Mouse (Mus musculus) layer of hippocampus, adult 11-12 months (tissue): ENCODE results near the gene Bsdc1.
A peak's percentile ranks its signal among the peaks of the same experiment; 100 is the strongest.

Experiments used
- DNase-seq: peaks from one replicate; pipeline ENCODE4 v3.0.0; 2022; ENCODE audit warnings: low spot score

Bsdc1 gene

DNA sequence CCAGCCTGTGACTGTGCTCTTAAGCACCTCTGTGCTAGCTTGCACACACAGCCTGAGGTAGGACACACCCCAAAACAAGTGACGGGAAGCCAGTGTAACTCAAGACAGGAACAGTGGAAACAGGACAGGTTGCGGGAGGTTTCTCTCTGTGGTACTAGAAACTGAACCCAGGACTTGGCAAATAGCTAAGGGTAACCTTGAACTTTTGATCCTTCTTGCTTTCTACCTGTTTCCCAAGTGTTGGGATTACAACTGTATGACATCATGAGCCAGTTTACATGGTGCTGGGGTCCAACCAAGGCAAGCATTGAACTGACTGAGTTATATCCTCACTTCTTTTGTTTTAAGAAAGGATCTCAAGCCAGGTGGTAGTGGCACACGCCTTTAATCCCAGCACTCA, 18.5 kb downstream of the Bsdc1 start:
- DNase-seq: no peak

DNA sequence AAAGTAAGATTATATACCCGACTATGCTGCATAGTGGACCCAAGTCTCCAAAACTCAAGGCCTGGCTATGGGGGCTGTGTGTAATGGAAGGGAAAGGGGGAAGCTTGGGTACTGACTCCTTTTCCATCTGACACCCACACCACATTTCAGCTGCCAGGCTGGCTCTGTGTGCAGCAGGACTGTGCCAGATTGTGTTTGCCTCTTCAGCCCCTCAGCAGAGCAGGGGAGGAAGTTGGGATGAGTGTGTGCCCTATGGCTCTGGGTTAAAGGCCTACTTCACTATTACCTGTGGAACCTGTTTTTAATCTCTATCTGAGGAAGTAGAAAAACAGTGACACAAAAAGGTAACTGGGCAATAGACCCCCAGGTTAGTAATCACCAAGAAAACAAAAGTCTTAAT, 19.7 kb downstream of the Bsdc1 start:
- DNase-seq: peak; percentile 50

DNA sequence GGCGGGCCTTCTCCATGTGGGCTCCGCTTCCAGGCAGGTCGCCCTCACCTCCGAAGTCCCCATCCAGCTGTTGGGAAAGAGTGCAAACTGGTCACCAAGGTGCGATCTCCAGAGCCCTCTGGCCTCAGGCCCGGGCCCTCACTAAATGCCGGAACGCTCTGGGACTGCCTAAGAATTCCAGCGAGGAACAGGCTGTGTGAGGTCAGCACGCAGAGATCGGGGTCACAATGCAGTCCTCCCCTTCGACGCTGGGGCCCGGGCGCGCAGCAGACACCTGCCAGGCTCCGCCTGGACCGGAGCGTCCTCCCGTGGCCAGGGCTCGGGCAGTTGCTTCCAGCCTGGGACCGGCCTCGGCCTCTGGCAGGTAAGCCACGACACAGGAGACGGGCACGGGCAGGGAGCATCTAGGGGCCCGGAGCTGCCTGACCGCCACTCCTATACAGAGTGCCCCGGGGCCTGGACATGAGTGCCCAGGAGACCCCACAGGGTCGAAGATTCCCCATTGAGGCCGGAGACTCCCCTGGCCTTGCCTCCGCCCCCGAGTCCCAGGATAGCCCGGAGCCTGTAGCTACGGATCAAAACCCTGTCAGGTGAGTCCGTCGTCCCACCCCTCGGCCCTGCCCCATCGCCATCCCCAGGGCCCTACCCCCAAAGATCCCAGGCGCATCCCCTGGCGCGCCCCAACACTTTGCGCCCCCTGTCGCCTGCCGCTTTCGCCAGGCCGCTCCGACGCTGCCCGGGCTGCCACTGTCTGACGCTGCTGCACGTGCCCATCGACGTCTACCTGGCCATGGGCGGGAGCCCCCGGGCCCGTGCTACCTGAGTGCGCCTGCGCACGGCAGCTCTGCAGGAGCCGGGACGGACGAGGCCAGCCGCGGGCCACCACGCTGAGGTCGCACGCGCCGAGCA, 29.8 kb downstream of the Bsdc1 start, which contains the start of the genes Tssk3 and Fam229a:
Tssk3 (minus strand) TSS at position 51 of the 909 bp plus-strand sequence.
Fam229a (plus strand) TSS at position 219 of the 909 bp plus-strand sequence.
- DNase-seq: no peak

DNA sequence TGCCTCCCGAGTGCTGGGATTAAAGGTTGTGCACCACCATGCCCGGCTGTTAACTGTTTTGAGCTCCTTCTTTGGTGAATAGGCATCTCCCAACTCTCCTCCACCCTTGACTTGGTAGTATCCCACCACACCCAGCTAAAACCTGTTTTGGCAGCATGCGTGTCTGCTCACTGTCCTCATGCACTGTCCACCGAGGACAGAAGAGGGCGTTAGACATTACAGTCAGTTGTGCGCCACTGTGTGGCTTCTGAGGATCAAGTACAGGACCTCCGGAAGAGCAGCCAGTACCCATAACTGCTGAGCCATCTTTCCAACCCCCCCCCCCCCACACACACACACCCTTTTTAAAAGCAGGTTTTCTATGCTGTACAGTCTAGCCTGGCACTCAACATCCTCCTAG, 33.3 kb downstream of the Bsdc1 start:
- DNase-seq: no peak

DNA sequence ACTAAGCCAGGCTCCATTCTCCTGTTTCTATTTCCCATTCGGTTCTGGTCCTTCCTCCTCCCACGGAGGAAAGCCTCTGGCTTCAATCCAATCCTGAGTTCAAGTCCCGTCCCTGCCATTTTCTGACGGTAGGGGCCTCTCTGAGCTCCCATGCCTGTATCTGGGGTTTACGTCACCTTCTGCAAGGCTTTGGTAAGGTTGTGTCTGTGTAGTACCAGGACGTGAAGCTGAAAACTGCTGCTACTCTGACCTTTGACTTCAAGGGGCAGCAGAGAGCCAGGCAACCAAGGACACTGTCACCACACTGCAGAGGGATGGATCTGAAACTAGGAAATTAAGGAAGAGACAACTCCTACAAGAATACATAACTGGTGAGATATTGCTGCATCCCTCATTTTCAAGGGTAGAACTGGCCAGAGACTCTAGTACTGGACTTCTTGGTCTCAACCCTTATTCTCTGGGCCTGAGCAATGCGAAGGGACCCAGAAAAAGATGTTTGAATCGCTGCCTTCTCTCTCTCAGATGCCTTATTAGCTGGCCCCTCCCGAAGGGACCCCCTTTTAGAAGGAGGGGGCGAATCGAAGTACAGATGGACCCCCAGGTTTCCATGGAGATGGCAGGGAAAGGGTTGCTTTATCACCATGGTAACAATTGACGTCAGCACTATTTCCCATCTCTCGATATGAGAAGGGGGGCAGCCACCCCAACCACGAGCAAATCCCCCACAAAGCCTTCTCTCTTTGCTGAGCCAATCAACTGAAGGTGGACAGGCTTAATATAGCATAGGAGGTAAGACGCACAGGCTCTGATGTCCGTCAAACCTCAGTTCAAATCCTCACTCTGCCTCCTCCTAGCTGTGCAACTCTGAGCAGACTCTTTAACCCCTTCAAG, 34.5 kb downstream of the Bsdc1 start:
- peak; percentile 56 for DNase-seq

DNA sequence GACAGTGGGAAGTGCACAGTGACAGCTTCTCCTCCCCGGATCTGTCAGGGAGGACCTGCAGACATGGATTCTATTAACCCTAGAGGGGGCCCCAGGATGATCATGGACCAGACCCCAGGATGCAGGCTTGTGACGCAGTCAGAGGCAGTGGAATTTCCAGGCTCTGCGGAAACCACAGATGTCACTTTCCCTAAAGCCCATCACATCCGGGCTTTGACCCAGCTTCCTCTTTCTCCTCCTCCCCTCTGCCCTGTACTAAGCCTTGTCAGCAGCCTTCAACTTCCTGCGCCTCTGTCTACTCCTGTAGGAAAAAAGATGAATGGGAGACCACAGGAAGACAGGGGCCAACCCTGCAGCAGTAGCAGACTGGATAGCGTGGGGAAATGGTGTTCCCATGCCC, 35.2 kb downstream of the Bsdc1 start:
- DNase-seq: no peak

DNA sequence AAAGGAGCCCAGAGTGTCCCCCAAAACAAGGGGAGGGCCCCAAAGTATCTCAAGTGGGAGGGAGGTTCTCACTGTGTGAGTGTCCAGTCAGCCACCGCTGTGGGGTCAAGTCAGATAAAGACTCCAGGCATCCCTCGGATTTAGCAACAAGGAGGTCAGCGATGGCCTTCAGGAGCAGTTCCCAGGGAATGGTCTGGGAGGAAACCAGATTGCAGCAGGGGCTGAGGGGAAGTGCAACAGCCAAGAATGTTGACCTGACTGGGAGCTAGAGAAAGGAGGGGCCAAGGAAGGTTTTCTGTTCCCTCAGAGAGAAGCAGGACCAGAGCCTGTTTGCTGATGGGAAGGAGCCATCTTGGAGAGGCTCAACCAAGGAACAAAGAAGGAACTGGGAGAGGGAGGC, 37.6 kb downstream of the Bsdc1 start:
- DNase-seq: no peak

DNA sequence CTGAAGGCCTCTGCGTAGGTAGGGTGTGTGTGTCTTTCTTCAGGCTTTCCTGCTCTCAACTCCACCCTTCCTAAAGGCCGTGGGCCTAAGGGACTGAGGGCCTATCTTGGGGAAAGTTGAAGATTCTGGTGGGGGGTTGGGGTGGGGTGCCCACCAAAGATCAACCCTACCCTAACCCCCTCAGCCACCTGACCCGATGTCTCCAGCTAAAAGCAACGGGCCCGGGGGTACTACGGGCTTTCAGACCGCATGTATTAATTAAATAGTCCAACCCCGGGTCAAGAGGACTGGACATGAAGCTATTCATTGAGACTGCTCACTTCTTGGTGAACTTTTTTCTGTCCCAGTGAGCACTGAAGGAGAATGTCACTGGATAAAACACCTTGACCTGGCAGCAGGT, 38.6 kb downstream of the Bsdc1 start:
- DNase-seq: no peak

DNA sequence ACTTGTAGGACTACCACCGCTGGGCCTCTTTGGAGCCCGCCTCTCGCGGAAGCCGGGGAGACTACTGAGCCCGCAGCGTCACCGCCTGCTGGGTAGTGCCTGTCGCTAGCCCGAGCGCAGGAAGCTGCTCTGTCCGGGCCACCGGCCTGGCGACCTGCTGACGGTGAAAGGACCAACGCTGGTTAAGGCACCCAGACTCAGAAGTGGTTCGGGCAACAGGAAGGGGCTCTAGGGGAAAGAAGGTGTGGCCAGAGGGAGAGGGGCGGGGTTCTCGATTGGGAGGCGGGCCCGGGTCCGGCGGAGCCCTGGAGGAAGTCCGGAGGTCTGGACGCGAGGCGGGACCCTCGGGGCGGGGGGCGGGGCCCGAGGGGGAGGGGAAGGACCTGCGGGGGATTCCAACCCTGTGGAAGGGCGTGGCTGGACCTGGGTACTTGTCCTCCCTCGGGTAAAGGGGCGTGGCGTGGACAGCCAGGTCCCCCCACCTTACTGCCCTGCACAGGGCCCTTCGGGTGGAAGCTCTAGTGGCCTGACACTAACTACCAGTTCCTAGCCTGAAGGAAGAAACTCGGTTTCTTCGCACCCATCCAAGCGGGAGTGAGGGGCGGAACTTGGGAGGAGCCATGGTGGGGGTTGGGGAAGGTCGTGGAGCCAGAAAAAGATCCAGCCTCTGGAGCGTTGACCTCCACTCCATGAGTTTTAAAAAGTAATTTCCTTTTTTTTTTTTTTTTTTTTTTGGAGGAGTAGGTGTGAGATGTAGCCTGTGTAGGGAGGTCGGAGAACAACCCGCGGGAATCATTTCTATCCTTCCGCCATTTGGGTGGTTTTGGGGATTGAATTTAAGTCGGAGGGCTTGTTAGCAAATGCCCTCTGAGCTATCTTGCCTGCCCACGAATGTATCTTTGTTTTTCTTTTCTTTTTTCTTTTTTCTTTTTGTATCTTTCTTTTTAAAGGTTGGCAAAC, 39.5 kb downstream of the Bsdc1 start:
- peak; percentile 72 for DNase-seq

DNA sequence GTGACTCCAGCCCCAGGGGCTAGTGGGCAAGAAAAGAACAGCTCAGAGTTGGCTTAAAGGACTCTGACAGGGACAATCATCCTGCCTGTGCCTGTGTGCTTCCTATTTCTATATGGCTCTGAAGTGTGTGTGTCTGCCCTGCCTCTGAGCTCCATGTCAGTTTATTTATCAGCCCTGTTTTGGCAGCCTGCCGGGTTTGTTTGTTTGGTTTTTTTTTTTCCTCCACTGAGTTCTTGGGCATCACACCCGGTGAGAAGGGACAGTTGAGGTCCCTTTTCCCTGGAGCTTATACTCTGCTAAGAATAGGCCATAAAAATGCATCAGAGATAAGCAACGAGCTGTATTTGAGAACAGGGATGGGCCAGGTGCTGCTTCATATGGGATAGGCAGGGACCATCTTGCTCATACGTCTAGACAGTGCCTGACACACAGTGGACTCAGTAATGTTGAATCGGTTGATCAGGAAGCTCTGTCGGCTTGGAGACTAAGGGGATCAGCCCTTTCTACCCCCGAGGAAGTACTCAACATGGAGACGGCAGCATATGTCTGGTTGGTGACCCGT, 41.0 kb downstream of the Bsdc1 start:
- no peak for DNase-seq

DNA sequence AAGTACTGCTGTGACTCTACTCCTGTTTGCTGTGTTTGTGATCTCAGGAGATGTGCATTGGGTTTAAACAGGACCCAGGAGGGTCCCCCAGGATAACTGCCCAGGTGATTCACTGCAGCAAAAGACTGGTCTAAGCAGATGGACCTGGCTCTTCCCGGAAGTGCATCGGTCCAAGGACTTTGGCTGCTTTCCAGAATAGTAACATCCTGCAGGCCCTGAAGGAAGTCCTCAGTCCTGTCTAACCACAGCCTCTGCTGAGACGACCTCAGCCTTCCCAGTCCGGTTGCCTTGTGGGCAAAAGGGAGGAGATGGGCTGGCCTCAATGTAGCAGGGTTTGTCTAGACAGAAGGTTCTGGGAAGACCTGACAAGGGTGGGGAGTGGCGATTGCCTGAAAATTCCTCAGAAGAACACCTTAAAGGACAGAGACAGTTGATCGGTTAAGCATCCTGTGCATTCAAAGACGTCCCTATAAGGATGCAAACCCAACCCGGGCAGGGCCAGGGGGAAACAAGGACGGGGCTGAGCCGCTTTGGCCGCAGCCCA, 41.6 kb downstream of the Bsdc1 start:
- no peak for DNase-seq

DNA sequence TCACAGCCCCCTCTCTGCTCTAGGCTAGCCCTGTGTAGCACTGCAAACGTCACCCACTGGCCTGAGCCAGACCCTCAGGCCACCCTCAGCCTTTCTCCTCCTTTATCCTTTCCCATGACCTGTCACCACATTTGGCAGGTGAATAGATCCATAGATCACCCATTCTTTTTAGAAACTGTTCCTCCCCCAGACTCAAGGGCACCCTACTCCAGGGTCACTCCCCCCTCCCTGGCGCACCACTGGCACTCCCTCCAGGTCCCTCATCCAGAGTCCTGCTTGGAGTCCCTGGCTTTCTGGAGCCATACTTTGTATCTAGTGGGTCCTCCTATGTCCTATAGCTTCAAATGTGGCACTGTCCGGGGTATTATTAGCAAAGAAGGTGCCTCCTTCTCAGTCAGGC, 44.1 kb downstream of the Bsdc1 start:
- DNase-seq: no peak

DNA sequence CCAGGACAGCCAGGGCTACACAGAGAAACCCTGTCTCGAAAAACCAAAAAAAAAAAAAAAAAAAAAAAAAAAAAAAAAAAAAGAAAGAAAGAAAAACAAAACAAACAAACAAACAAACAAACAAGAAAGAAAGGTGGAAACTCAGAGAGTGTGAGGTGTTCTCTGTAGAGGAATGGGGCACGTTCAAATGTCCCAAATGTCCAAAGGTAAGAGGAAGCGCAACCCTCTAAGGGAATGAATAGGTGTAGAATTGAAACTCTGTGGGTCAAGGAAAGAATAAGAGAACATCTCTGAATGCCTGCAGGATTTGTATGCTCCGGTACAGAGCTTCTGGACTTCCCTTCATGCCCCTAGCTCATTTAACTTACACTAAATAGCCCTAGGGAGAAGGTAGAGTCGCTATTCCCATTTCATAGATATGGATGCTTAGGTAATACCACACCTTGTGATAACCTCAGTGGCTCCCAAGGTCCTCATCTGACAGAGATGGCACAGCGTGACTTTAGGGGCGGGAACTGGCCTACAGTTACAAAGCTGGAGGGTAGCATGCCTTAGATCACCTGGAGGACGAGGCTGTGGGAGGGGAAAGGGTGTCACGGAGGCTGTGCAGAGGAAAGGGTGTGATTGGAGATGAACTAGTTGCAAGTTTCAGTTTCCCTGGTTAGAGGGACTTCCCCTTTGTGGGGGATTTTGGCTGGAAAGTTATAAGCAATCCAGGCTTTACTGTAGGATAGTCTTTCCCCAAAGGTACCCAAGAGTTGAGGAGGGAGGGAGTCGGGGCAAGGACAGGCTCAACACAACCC, 46.3 kb downstream of the Bsdc1 start:
- no peak for DNase-seq

DNA sequence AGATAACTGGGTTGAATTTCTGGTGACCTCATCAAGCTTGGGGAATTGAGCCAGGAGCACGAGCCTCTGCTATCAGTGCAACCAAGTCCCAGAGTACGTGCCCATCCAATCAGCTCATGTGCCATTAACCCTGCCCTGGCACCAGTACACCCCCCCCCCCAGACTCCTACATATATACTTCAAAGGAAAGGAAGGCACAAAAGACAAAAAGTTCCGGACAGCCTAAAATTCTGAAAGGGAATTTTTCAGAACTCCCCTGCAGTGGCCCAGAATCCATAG, 46.8 kb downstream of the Bsdc1 start:
- DNase-seq: no peak

DNA sequence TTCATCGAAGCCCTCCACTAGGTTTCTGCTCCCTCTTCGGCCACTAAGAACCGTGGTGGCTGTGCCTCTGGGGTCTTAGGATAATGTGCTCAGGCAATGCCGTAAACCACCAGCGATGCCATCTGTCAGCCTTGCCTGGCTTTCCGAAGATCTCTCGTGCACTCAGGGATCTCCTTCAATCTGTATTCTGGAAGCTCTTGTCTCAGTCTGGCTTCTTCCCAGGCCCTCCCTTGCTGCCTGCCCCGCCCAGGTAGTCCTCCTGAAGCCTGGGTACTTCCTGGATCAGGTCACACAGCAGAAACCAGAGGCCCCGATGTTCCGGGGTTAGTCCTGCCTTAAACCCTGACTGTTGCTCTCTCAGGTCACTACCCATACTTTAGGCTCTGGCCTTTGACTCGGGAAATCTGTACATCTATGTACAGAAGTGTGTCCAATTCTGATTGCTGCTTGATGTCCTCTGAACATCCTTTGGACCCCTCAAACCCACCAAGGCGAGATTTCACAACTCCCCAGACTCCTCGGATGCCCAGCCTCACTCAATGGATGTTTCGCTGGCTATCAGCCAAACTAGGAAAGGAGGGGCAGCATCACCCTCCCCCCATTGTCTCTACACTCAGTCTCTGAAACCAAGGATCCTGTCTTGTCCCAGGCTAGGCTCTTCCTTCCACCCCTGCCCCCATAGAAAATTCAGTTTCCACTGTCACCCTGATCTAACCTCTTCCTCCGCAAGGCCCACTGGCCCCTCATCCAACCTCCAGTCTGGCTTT, 47.6 kb downstream of the Bsdc1 start:
- no peak for DNase-seq

DNA sequence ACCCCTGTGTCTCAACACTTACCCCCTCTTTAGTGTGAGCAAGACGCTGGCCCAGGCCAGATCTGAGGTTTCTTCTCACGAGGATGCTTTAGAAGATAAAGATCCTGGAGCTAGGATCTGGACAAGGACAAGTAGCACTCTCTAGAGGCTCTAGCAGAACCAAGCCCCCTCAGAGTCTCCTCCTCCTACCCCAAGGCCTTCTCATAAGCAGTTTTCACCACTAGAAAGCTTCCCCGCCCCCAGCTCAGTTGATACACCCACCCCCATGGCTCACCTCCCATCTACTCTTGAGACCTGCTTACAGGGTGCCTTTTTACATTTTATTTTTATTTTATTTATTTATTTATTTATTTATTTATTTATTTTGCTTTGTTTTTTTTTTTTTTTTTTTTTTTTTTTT, 48.3 kb downstream of the Bsdc1 start:
- no peak for DNase-seq

DNA sequence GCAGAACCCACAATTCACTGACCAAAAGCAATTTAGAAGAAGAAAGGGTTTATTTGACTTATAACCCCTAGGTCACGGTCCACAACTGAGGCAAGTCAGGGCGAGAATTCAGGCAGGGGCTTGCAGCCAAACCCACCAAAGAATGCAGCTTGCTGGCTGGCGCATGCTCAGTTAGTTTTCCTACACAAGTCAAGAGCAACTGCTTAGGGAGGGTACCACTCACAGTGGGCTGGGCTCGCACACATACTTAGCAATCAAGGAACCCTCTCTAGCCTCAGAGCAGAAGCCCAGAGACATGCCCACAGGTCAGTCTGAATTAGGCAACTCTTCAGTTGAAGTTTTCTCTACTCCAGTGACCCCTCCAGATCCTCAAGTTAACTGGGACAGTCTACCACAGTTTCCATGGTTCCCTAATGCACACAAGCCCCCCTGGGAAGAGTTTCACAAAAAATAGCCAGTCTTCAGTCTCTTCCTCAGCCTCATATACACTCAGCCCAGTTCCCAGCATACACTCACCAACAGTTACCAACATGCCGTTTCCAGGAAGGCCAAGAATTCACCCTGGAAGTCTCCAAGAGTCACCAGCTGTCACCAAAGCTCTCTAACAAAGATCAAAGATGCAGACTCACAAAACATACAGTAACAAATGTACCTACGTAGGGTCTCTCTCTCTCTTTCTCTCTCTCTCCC, 49.5 kb downstream of the Bsdc1 start:
- no peak for DNase-seq

DNA sequence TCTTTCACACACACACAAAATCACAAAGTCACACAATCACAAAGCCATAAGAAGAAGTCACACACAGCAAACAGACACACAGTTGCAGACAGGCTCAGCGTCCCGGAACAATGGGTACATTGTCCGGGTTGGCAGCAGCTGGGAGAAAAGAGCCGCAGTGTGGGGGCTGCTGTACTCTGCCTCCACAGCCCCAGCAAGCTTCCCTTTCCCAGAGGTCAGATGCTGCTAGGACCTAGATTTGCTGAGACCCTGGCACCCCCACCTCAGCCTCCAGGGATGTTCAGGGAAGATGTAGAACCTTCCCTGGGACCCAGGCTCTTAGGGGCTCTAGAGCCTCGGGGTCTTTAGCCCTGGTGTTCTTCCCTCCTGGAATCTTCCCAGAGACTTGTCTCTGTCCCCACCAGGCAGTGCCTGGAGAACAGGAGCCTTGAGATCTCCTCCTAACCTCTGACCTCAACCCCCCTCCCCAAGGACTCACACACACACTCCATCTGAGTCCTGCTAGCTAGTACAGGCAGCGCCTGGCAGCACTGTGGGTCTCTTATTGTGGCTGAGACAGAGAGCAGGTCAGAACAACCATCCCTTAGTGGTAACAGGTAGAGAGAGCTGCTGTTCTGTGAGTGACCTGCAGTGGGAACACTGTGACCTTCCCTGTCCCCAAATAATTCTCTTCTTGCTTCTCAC, 50.2 kb downstream of the Bsdc1 start:
- DNase-seq: no peak
